Mouse (Mus musculus) megakaryocyte, adult 5-6 weeks (primary cell): ENCODE measurements at regions not wholly inside any gene's neighbourhood (a gene's known extent, or its start where the extent isn't known, plus 50 kb on each side); places are given as distances from the start of the nearest gene placed in this dataset.

Source experiments
- ATAC-seq: 2 replicates; pipeline ENCODE4 v1.8.0; 2016; ENCODE audit warnings: mild to moderate bottlenecking, inconsistent platforms; ENCODE audit not compliant: poor library complexity, severe bottlenecking

DNA sequence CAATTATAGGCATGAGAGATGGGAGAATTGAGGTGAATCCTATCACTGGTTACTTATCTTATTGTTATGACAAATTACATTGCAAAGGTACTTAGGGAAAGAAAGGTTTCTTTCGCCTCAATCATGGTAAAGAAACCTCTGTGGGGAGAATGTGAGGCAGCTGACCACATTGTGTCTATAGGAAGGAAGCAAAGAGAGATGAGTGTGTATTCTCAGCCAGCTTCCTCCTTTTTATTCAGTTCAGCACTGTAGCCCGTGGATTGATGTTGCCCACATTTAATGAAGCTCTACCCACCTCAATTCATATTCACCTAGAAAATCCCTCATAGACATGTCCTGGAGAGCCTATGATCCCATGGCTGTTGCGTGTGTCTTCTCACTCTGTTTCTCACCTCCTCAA, 406.2 kb downstream of the Atp6ap1l start:
- ATAC-seq, result no peak

DNA sequence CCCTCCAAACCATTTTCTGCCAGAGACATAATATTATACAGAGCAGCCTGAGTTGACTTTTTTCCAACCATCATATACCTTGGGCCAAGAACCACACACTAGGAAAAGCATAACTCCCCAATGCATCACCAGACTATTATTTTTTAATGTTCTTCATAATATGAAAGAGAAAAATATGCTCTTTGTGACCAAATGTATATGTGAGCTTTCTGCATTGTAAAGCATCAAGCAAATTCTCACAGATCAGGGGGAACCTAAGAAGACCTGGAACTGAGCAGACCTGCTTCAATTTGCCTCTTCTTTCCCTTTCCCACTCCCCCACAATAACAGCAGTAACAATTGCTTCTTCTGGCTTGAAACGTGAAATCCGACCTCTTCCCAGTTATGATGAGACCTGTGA, 407.6 kb downstream of the Atp6ap1l start:
- no peak for ATAC-seq

DNA sequence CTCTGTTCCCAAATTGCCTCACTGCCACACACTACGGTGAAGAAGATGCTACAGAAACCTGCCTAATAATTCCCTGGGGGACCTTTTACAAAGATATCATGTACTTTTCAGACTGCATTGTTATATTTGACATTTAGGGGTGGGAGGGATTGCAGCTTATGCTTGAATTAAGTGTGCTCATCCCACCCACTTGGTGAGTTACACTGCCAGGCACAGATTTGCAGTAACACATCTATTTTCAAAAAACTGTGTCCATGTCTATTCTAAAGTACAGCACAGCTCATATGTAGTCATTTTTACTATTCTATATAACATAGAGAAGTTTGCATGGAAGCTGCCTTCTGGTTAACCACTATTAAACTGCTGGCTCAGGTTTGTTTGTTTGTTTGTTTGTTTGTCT, 404.3 kb upstream of the Xrcc4 start:
- no peak for ATAC-seq

DNA sequence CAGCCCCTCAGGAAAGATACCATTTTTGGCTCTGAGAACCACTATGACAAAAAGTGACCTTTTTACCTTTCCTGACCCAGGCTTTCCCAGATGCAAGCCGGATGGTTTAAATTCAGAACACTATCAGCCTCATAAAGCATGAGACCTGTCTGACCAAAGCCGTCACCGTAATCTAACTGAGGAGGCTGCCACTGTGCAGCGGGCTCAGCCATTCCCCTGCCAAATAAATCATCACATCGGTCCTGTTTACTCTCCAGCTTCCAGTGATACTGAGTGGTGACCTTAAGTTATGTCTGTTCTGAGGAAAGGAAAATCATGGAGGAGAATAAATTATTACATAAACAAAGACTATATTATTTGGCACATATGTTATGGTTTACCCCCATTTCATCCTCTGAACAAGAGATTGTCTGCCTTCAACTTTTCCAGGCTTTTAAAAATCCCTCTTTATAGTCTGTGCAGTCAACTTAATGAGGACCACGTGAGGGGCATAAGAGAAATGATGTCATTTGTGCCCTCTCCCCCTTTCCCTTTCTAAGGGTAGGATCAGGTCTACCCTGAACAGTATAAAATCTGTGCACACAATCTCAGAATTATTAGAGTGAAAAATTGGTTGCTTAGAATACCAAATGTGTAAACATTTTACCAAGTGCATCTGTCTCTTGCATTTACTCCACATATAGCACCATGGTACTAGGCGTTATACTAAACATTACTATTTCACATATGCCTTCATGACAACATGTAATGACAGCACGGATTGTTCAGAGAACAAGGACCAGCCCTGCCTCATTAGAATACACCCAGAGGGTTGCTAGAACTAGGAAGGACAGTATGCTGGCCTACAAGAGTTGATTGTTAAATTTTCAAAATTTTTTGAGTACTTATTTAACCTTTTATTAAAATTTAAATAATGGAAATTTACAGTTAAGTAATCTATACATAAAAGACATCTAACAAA, 401.9 kb upstream of the Xrcc4 start:
- no peak for ATAC-seq

DNA sequence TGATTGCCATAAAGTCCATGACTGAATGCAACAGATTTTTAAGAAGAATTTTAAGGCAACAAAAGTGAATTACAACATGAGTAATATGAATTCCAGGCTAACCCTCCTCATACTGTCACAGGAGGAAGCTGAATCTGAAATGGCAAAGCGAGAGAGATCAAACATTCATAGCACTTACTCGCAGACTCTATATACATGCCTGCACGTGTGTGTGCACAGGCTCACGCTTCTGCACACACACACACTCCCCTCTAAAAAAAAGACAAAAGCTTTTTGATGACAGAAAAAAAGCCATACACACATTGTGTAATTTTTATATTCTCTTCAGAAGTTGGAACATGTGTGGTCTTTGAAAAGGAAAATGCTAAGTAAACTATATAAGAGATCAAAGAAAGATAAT, 391.1 kb upstream of the Xrcc4 start:
- ATAC-seq, result no peak

DNA sequence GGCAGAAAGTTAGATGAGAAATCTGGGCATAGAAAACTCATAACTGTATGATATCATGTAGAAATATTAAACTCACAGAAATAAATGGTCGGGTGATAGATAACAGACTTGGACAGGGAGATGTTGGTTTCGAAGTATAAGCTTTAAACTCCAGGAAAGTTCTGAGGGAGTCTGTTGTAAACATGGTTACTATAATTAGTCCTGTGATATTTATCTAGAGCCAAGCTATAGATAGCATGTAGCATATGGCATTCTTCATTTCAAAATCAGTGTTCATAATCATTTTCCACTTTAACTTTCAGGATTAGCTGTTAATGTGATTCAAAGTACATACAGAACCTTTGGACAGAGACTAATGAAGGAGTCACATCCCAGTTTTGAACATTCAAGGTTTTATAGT, 387.5 kb upstream of the Xrcc4 start:
- no peak for ATAC-seq

DNA sequence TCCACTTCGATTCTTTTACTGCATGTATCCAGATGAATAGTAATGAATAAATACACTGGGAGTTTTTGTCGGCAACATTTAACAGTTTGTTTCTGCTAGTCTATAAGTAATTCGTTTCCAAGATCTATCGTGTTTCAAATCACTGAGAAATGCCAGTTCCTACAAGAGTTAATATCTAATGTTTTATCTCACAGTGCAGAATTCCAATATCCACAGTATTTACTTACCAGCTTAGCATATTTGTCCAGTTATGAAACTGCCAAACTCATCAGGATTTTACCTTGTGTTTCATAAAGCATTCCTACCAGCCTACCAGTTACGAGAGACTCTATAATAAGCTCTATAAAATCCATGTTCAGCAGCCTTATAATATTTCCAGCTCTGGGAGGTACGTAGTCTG, 385.1 kb upstream of the Xrcc4 start:
- no peak for ATAC-seq

DNA sequence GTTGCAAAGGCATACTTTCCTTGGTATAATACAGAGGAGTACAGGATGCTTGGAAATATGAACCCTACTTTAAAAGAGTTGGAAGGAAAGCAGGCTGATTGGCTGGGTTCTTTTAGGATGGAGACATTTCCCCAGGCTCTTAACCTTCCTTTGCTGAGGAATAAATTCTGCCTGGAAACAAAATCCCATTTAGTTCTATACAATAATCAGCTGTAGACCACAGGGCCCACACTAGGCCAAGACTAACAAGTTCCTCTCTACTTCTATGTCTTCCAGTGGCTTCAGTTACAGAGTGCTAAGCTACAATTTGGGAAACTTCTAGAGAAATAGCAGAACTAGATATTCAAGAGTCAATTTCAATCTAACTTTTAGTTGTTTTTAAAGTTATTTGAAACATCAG, 384.6 kb upstream of the Xrcc4 start:
- ATAC-seq, result no peak

DNA sequence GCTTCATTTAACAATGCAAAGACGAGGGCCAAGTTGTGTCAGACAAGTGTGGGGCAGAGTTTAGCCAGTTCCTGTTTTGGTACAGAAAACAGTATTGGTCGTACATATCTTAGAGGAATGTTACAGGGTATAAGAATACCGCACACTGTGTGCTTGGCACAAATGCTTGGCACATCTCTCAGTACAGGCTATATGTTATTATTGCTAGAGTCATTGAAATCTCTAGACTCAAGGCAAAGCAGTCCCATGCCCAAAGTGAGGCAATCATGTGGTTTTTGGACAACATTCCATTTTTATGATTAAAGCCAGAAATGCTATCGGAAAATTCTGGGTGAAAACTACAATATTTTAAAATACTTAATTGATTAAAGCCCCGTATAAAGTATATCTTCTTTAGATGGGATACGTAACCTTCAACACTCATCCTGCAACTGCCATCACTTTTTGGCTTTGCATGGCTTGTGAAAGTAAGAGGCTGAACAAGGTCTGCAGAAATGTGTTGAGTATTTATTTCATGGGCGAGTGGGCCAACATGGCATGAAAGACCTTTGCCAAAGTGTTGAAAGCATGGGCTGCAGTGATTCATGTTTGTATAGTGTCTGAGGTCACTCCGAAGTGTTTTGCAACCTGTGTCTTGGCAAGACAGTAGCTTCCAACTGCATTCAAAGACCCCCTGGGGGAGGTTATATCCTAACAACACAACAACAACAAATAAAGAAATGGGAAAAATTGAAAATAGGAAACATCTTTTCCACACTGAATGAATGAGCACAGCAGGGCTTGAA, 383.8 kb upstream of the Xrcc4 start:
- no peak for ATAC-seq

DNA sequence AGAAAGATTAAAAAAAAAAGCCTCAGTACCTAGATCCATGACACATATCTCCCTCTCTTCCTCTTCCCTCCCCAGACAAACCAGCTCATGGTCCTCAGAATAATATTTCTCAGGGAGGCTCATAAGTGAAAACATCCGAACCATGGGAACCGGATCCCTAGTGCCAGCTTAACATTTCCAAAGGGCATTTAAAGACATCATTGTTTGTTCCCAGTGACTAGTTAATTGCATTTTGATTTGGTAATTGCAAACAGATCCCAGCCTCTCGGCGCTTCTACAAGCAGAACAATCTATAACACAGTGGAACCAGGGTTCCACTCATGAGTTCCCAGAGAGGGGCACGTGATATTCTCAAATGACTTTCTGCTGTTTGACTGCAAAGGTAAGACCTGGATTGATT, 376.7 kb upstream of the Xrcc4 start:
- no peak for ATAC-seq

DNA sequence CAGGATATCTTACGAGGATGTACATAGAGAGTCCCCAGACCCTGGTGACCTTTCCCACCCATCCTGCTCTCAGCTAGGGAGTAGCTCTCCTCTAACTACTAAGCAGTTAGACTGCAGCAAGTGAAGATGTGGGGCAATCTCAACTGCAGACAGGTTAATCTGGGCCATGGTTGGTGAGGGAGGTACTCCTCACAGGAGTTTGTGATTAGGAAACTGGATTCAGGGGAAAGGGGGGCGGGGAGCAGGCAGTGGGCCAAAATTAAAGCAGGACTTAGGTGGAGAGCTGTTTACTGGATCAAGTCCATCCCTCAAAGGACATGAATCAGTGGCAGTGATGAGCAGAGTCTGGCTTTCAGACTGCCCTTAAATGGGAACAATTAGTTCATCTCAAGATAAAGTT, 374.6 kb upstream of the Xrcc4 start:
- ATAC-seq, result no peak

DNA sequence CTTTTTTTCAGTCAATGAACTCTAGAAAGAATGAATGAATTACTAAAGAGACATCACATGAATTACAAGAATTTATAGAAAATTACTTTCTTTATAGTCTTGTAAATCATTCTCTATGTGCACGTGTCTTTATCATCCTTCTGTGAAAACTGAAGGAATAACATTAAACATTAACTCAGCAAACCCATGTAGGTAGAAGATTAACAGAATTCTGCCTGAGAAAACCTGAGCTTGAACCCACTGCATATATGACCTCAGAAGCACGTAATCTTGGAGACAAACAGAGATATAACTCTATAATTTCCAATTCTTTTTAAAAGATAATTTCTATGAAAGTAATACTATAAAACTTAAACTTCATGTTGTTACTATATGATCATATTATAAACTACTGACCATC, 374.0 kb upstream of the Xrcc4 start:
- ATAC-seq, result no peak

DNA sequence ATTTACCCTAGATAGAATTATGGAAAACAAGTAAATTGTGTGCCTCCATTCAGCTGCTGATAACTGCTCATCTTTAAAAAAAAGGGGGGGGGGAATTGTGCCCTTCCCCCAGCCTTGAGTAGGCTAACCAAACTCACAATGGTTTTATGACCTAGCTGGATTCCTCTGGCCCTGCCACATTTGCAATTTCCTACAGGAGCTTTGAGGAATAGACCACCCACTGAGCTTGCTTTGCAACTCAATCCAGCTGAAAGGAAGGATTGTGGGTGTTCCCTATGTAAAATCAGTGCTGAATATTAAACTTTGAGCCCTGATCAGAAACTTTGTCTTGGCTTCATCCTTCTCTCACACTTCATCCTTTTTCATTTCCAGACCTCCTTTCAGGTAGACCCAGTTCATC, 365.2 kb upstream of the Xrcc4 start:
- no peak for ATAC-seq

DNA sequence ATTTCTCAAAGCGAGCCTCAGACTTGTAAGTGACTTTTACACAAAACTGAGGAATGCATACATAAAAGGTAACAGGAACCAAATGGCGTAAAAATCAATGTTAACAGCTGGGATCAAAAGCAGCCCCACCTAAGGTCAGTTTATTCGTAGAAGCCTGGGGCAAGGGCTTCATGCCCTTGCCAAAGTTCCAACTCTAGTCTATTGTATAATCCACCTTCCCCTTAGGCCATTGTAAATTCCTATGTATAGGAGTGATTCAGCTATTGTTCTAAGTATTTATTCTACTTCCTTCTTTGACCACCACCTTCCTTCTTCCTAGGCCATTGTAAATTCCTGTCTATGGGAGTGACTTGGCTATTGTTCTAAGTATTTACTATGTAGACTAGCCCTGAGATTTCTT, 337.5 kb upstream of the Xrcc4 start:
- ATAC-seq, result no peak

DNA sequence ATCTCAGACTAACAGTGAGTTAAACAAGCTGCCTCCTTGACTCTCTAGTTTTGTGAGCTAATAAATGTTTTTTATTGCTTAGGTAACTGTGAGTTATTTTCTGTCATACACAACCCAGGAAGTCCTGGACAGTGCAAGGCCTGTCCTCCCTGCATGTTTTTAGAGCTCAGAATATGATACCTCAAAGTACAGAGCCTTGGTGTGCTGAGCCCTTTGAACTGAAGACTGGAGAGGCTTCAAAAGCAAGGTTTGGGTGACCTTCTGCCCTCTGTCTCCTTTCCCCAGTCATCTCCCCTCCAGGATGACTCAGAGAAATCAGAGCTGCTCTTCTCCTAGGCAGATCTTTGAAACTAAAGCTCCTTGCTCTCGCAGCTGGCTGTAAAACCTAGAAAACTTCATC, 336.0 kb upstream of the Xrcc4 start:
- ATAC-seq, result no peak

DNA sequence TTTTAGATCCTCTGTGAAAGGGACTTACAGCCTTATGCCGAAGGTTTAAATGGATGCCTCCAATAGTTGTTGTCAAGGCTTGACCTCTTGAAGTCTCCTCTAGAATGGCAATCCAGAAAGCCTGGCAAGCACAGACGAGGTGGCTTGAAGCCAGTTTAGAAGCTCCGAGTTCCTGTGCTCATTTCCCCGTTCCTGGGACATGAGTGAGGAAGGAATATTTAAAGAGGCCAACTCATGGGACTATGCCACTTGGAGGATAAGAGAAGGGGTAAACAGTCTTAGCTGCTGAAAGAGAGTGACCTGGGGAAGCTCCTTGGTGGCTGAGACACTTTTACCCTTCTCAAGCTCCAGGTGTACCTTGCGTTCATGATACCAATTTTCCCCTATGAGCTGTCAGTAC, 335.1 kb upstream of the Xrcc4 start:
- ATAC-seq, result no peak

DNA sequence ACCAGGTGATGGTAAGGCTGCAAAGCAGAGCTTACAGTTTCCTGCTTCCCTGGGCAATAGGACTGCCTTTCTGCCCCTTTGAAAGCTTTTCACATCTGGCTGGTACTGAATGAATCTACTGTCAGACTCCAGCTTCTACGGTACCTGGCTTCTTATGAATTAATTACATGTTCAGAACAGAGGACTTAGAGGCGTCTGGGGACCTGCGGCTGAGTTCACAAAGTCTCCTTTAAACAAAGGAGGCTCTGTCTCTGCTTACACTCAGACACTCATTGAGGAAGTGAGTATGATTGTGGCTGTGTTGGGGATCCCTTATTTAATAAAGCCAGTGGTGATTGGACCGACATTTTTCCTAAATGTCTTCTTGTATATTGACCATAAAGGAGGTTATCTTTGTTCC, 331.6 kb upstream of the Xrcc4 start:
- ATAC-seq, result no peak

DNA sequence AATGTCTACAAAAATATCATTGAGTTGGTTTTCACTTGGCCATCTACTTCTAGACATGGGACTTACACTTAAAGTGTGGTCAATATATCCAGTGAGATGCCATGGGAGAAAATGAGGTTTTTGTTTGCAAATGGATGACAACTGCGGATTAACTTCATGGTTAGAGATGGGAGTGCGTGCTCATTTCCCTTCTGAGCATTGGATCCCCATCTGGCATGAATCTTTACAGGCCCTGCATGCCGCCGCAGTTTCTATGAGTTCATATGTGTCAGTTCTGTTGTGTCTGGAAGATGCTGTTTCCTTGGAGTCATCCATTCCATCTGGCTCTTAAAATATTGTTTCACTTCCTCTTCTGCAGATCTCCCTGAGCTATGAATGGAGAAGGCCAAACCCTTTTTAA, 315.0 kb upstream of the Xrcc4 start:
- ATAC-seq, result peak; percentile 21; the same call in 1 of the 2 replicates

DNA sequence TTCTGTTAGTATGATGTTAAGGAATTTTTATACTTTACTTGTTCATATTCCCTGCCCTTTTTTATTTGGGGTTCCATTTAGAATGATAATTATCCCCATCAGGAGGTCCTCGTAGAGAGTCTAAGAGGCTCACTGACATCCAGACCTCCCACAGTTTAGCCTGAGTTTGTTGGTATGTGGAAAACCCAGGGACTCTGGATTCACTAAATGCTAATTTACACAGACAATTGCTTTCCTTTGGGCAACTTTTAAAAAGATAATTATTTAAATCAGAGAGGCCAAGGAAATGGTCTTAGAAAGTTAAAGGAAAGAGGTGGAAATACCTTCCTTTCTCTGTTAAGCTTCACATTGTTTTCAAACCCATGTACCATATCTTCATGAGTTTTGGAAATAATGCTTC, 312.7 kb upstream of the Xrcc4 start:
- no peak for ATAC-seq

DNA sequence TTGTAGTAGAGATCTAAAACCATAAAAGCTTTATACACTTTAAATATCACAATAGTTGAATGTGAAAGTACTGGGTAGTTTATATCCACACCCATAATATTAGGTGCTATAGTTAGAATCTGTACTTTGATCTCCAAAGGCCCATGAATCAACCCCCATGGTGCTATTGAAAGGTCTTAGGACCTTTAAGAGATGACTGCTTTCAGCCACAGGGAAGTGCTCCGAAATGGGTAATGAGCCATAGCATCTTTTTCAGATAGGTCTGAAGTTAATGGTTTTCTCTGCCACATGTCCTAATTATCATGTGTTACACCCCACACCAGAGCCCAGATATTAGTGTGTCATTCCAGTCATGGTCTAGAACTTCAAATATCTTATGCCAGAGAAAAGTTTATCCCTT, 312.1 kb upstream of the Xrcc4 start:
- no peak for ATAC-seq

DNA sequence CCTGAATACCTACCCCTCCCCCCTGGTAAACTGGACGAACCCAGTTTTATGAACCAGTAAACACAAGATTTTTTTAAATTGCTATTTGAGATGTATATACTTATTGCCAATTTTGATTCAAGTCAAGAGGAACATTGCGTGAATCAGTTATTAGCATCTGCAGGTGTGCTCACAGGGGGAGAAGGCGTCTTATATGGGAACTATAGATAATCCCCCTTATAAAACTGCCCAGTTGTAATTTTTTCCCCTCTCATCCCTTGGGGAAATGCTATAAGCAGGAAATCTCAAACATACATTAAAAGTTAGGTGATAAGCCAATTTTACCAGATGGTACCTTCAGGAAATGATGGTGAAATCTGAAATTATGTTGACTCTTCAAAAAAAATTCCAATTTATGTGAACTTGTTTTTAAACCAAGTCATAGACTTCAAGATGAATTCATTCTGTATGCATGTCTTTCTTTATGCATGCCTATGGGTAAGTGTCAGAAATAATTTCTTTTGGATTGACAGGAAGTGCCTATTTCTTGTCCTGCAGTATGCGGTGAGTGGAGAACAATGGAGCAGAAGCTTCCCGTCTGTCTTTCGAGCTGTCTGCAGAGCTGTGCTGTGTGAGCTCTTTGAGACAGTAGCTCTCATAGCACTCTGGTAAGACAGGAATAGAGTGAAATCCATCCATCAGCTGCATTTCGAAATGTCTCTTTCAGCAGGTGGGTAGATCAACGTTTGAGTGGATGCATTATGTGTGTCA, 306.0 kb upstream of the Xrcc4 start:
- ATAC-seq, result no peak
